Mouse (Mus musculus) bone marrow, adult 2 months (tissue): ENCODE data around the gene Adgrg3. TPM values are rescaled to one million over a fixed set of nuclear protein-coding genes. Genes with fewer than 3 reads are reported as not detected.

ENCODE experiments used
- H3K27ac ChIP-seq: fragments of 200-500 bp; 2 replicates; pipeline ENCODE4 v1.5.1; 2012; ENCODE audit warnings: low read depth, mild to moderate bottlenecking, control low read depth, inconsistent platforms, low read length; ENCODE audit not compliant: control insufficient read depth, poor library complexity, insufficient read depth
- H3K4me1 ChIP-seq: fragments of 200-500 bp; 2 replicates; pipeline ENCODE4 v1.6.1; 2011; ENCODE audit warnings: low read length; ENCODE audit not compliant: control insufficient read depth, insufficient read depth
- H3K4me3 ChIP-seq: fragments of 200-500 bp; replicated peaks from 2 replicates; pipeline ENCODE3; 2011; ENCODE audit warnings: mild to moderate bottlenecking, low read depth, low read length, control low read depth; ENCODE audit not compliant: control insufficient read depth
- CTCF ChIP-seq: fragments of 200-500 bp; IDR thresholded peaks from 2 replicates; pipeline ENCODE4 v1.5.1; 2011; ENCODE audit warnings: low read length, control low read depth; ENCODE audit not compliant: control insufficient read depth, insufficient read depth
- POLR2A ChIP-seq: fragments of 200-500 bp; IDR thresholded peaks from 2 replicates; pipeline ENCODE4 v1.6.1; 2011; ENCODE audit warnings: low read depth, mild to moderate bottlenecking, control low read depth, low read length, borderline replicate concordance; ENCODE audit not compliant: control insufficient read depth
- WGBS: fragments of 180-500 bp; shearing (Covaris S2); methylation state at CpG from one replicate; pipeline ENCODE4 v1.1.7; 2018; 5-methylcytosine and 5-hydroxymethylcytosine counted together
- polyA plus RNA-seq: library from polyadenylated mRNA; stranded (reverse); fragments of >200 nt; gene quantifications from 2 replicates; pipeline ENCODE4 v1.2.4, GENCODE M21; 2011; ENCODE audit warnings: low replicate concordance; ENCODE audit not compliant: missing spikeins, insufficient read depth, insufficient read length

The Adgrg3 gene
- polyA plus RNA-seq, 1 experiment: 63.0 TPM

DNA sequence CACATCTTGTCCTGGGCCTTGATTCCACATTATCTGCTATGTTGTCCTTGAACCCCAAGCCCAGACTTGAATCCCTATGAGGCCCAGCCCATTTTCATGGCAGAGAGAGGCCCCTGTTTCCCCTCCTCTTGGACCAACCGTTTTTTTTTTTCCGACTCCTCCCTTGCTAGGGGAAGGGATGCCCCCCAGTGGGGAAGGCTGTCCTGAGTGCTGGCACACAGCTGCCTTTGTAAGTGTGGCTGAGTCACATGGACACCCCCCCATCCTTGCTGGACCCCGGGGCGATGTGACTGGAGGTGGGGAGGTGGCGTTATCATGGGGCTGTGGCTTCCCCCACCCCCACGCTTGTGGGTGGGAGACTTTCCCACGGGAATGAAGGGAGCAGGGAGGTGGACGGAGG is 36.5 kb upstream of the Adgrg3 start:
- Histone ChIP-seq H3K4me1 (peaks cover 8% of the 10 kb centered on the region), H3K4me3 (no peak overlapping the region), H3K27ac (0 out of 2 replicates have a peak overlapping the region, but pooled peaks have one; percentile 4)
- WGBS: 21% methylated on average over 8 of the region's 8 CpGs
- TF ChIP-seq CTCF: no peak
- no peak for TF ChIP-seq POLR2A

DNA sequence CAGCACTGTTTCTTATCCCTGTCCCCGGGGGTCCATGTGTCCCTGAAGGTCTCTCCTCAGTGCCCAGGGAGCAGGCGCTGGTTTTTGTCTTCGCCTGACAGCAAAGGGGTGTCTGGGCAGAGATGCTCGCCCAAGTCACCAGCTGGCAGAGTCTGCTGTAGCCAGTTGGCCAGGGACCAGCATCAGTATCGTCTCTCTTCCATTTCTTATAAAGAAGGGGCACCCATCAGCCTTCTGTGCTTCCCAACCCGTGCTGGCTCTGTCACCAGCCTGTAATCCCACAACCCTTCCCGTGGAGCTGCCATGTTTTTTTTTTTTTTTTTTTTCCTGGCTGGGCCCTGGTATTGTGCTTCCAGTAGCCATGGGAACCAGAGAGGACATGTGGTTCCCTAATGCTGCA is 35.6 kb upstream of the Adgrg3 start:
- no peak overlapping the region for H3K4me3 ChIP-seq
- no peak overlapping the region for H3K27ac ChIP-seq
- peaks cover 8% of the 10 kb centered on the region for H3K4me1 ChIP-seq
- TF ChIP-seq CTCF (no peak), POLR2A (no peak)
- WGBS: 34% methylated on average over 7 of the region's 7 CpGs

DNA sequence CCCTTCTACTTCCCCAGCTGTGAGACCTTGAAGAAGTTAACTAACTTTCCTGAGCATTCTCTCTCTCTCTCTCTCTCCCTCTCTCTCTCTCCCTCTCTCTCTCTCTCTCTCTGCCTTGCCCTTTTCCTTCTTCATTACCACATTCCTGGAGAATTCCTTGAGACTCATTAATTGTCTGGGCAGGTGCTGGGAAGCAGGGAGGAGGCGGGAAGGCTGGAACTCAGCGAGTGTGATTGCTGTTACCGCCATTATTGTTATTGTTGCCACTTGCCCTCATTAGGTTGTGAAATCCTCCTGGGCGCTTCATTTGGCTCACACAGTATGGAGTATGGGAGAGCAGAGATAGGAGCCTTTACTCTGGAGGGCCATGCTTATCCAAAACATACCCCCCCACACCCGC is 34.3 kb upstream of the Adgrg3 start:
- Histone ChIP-seq H3K27ac (no peak overlapping the region), H3K4me3 (no peak overlapping the region), H3K4me1 (peaks cover 8% of the 10 kb centered on the region)
- WGBS: 6% methylated on average over 5 of the region's 5 CpGs
- TF ChIP-seq POLR2A: no peak
- no peak for TF ChIP-seq CTCF

DNA sequence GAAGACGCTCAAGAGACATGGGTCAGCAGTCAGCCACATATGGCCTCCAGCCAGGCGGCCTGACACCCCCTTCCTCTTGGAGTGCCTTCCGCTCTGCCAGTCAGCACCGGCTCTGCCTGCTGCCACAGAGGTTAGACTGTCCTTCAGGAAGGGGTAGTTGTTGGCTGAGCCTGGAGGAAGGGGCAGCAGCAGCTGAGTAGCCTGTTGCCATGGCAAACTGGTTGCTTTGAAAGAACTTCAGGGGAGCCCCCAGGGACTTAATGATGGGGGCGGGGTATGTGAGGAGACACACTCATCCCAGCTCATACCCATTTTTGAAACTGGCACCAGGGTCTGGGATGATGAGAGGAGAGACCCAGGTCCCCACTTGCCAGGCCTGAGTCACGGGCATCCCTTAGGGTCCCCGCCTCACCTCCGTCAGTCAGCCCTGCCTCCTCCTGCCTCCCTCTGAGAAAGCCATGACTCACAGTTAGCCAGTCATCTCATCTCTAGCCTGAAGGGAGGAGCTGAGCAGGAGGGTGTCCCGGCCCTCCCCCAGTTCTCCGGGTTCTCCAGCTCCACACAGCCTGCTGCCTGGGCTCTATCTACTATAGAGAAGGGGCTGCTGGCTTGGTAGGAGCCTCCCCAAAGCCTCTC is 33.5 kb upstream of the Adgrg3 start:
- Histone ChIP-seq H3K4me1 (peaks cover 6% of the 10 kb centered on the region), H3K4me3 (peak overlapping the region; percentile 50), H3K27ac (peak overlapping the region; percentile 70)
- peak; percentile 38; the same call in 1 of the 2 replicates for TF ChIP-seq POLR2A
- TF ChIP-seq CTCF: no peak
- 5% methylated on average over 10 of the region's 10 CpGs for WGBS

DNA sequence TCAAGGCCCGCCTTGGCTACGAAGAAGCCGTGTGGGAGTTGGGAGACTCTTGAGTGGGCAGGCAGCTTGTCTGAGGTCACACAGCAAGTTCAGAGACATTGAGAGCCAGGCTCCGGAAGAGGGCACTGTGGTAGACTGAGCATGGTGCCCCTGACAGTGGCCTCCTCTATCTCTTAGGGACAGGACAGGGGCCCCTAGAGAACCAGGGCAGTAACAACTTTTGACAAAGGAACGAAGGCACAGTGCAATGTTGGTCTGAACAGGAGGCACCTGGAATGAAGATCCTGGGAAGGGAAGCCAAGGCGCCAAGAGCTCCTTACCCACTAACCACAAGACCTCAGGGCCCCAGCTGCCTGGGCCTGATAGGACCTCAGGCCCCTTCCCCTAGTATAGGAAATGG is 32.5 kb upstream of the Adgrg3 start:
- H3K27ac ChIP-seq: peak overlapping the region; percentile 70
- H3K4me1 ChIP-seq: peaks cover 6% of the 10 kb centered on the region
- peak overlapping the region; percentile 54 for H3K4me3 ChIP-seq
- 3% methylated on average over 6 of the region's 6 CpGs for WGBS
- peak; percentile 50; the same call in 1 of the 2 replicates for TF ChIP-seq CTCF
- TF ChIP-seq POLR2A: 0 out of 2 replicates have a peak, but pooled peaks have one; percentile 5

DNA sequence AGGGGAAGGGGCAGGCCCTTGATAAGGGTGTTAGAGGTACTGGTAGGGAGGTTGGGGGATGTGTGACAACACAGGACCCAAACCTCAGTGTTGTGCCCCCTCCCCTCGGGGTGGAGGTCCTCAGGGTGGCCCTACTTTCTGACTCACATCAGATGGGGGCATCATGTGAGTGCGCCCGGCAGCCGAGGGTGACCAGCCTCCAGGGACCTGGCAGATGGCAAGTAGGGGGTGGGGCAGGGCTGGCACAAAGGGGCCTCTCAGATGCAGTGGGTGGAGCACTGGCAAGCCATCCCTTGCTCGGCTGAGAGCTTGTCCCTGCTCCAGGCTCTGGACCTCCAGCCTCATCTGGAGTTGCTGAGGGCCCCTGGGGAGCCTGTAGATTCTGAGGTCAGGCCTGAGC is 30.8 kb upstream of the Adgrg3 start:
- Histone ChIP-seq H3K27ac (0 out of 2 replicates have a peak overlapping the region, but pooled peaks have one; percentile 15), H3K4me3 (no peak overlapping the region), H3K4me1 (peaks cover 12% of the 10 kb centered on the region)
- TF ChIP-seq CTCF (no peak), POLR2A (0 out of 2 replicates have a peak, but pooled peaks have one; percentile 19)
- 6% methylated on average over 5 of the region's 5 CpGs for WGBS

DNA sequence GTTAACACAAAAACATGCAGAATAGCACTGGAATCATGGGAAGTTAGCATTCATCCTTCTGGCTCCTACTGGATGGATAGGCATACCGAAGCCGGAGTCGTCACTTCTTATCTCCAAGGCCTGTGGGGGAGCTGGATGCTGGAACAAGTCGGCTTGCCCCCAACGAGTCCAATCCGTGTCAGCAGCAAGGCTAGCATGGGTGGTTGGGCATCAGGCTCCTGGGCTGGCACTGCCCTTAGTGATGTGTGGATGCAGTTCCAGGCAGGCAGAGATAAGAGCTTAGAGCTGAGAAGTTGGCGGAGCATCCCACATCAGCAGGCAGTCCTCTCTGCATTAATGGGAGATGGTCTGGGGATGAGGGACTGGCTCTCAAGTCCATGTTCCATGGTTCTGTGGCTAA is 29.9 kb upstream of the Adgrg3 start:
- peaks cover 12% of the 10 kb centered on the region for H3K4me1 ChIP-seq
- H3K27ac ChIP-seq: no peak overlapping the region
- WGBS: 32% methylated on average over 7 of the region's 7 CpGs
- TF ChIP-seq CTCF (no peak), POLR2A (no peak)
- no peak overlapping the region for H3K4me3 ChIP-seq

DNA sequence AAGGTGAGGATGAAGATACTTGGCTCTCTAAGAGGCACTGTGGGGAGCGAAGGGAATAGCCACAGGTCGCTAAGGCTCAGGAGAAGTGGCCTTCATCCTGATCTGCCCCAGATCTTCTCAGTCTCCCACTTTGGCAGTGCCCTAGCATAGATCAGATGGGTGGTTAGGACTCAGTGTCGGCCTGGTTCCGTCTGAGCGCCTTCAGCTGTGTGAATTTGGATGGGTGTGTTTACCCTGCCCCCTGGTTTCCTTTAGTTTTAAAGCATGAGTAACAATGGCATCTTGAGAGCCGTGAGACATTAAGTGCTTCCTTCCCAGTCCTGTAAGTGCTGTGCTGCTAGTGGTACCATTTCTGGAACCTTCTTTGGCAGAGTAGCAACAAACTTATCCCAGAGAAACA is 28.9 kb upstream of the Adgrg3 start:
- peaks cover 12% of the 10 kb centered on the region for H3K4me1 ChIP-seq

More for the DNA sequence above, 28.9 kb upstream of the Adgrg3 start:
- TF ChIP-seq CTCF (no peak), POLR2A (no peak)
- H3K4me3 ChIP-seq: no peak overlapping the region
- H3K27ac ChIP-seq: no peak overlapping the region
- WGBS: 31% methylated on average over 6 of the region's 6 CpGs
